Mouse (Mus musculus) midbrain, embryonic 16.5 days (tissue): Measurements from ENCODE around the gene Tst. TPM values are rescaled to one million over a fixed set of nuclear protein-coding genes. Genes with fewer than 3 reads are reported as not detected.
A peak's percentile ranks its signal among the peaks of the same experiment; 100 is the strongest.

ENCODE experiments used
- ATAC-seq: fragments of 200-750 bp; cut with Nextera tagmentation; 2 replicates; pipeline ENCODE4 v1.8.0; 2017; ENCODE audit warnings: moderate TSS enrichment
- H3K27ac ChIP-seq: fragments of 300-500 bp; sonication (generic); 2 replicates; pipeline ENCODE4 v1.5.1; 2014; ENCODE audit warnings: mild to moderate bottlenecking, low read length, mixed read lengths
- H3K27me3 ChIP-seq: fragments of 300-500 bp; sonication (generic); 2 replicates; pipeline ENCODE4 v1.6.1; 2014; ENCODE audit warnings: low read depth, low read length, mixed read lengths; ENCODE audit not compliant: control insufficient read depth, insufficient read depth
- H3K36me3 ChIP-seq: fragments of 300-500 bp; sonication (generic); 2 replicates; pipeline ENCODE4 v1.6.1; 2014; ENCODE audit warnings: mild to moderate bottlenecking, low read length, moderate library complexity, mixed read lengths; ENCODE audit not compliant: control insufficient read depth, insufficient read depth
- H3K4me1 ChIP-seq: fragments of 300-500 bp; sonication (generic); 2 replicates; pipeline ENCODE4 v1.6.1; 2014; ENCODE audit warnings: mild to moderate bottlenecking, low read length, mixed read lengths; ENCODE audit not compliant: control insufficient read depth, insufficient read depth
- H3K4me2 ChIP-seq: fragments of 300-500 bp; sonication (generic); 2 replicates; pipeline ENCODE4 v1.6.1; 2014; ENCODE audit warnings: mild to moderate bottlenecking, low read length, mixed read lengths
- H3K4me3 ChIP-seq: fragments of 300-500 bp; sonication (generic); 2 replicates; pipeline ENCODE4 v1.5.1; 2014; ENCODE audit warnings: low read depth, mild to moderate bottlenecking, low read length, moderate library complexity, mixed read lengths
- H3K9ac ChIP-seq: fragments of 300-500 bp; sonication (generic); 2 replicates; pipeline ENCODE4 v1.6.1; 2014; ENCODE audit warnings: low read depth, low read length, mixed read lengths
- H3K9me3 ChIP-seq: fragments of 300-500 bp; sonication (generic); replicated peaks from 2 replicates; pipeline ENCODE4 v1.6.1; 2014; ENCODE audit warnings: mild to moderate bottlenecking, low read length, mixed read lengths; ENCODE audit not compliant: control insufficient read depth, poor library complexity, severe bottlenecking
- WGBS: fragments of 180-500 bp; shearing (Covaris S2); extraction: QIAGEN DNeasy Blood & Tissue Kit; methylation state at CpG from one replicate; pipeline ENCODE4 v1.1.7; 2014; 5-methylcytosine and 5-hydroxymethylcytosine counted together
- polyA plus RNA-seq: library from polyadenylated mRNA; unstranded; fragments of >200 nt; fragmentation: Nextera tagmentation; extraction: Ambion mirVana; gene quantifications from 2 replicates; pipeline ENCODE4 v1.2.1, GENCODE M21; 2015

Tst gene
- polyA plus RNA-seq, 1 experiment from 2014 or later, result 22.8 TPM

DNA sequence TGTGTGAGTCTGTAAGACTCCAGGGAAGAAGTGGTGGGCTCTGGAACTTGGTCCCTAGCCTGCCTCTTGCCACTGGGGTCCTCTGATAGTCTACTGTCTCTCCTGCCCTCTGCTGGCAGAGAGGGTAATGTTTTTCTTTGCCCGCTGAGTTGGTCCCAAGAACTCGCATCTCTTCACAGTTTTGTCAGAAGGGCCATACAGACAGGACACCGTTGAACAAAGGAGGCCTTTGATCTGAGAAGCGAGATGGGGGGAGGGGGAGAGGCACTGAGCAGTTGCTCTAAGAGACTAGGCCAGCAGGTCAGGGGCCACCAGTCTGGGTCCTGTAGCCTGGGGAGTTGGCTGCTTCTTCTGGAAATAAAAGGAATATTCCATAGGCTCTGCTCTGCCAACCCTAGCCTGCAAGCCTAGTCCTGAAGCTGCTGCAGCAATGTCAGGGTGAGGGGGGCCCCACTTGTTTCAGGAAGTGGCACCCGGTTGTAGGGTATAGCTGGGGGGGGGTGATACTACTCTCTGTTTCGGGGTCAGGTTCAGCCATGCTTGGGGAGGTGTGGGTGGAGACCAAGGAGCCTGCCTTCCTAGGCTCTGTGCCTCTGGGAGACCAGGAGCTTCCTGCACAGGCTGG, 29.3 kb upstream of the Tst start:
- Histone ChIP-seq H3K9me3 (no peaks in the 10 kb centered on the region), H3K27me3 (no peaks in the 10 kb centered on the region), H3K4me2 (no peak overlapping the region), H3K4me3 (no peak overlapping the region), H3K36me3 (peaks cover 19% of the 10 kb centered on the region), H3K9ac (no peak overlapping the region), H3K27ac (no peak overlapping the region), H3K4me1 (peaks cover 16% of the 10 kb centered on the region)
- ATAC-seq, result no peak
- WGBS, result 29% methylated on average over 6 of the region's 6 CpGs

DNA sequence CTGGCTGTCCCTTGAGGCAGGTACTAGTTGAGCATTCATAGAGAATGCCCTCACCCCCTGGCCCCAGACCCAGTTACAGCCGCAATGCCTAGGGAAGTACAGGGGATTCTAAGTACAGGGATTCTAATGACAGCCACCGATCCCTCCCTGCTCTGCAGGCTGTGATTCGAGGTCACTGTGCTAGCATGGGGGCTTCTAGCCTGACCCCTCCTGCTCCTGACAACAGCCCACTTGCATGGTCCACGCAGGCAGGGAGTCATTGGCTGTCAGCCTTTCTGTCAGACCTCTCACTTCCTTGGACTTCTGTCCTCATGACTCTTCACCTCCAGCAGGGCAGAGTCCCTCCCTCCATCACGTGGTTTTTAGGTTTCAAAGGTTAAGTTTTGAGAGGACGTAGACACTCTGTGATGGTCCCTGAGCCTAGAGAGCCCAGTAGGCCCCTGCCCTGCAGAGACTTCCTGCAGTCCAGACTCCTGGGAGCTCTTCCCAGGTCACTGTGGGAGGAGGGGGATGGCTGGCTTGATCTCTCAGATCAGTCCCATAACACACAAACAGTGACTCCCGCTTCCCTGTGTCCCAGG, 25.9 kb upstream of the Tst start:
- H3K4me3 ChIP-seq, result no peak overlapping the region
- WGBS, result 88% methylated on average over 7 of the region's 7 CpGs

DNA sequence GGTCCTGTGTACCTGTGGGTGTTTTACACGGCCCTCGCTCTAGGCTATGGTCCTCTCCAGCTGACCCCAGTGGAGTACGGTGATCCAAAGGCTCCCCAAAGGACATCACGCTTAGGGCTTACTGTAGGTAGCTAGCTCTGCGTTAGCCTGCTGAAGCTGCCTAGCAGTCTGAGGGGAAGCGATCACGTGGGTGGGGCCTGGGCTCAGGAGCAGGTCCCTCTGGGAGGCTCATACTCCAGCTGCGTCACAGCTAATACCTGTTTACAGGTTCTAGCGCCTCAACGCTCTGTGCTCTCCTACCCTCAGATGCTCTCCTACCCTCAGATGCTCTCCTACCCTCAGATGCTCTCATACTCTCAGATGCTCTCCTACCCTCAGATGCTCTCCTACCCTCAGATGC, 25.2 kb upstream of the Tst start:
- no peak for ATAC-seq
- H3K36me3 ChIP-seq, result peaks cover 14% of the 10 kb centered on the region
- 89% methylated on average over 10 of the region's 10 CpGs for WGBS
- H3K27me3 ChIP-seq, result no peaks in the 10 kb centered on the region
- H3K27ac ChIP-seq, result no peak overlapping the region
- H3K4me3 ChIP-seq, result no peak overlapping the region
- peaks cover 15% of the 10 kb centered on the region for H3K4me1 ChIP-seq
- H3K4me2 ChIP-seq, result no peak overlapping the region; the same call in 1 of the 2 replicates
- H3K9ac ChIP-seq, result no peak overlapping the region
- H3K9me3 ChIP-seq, result no peaks in the 10 kb centered on the region

More for the DNA sequence above, 25.9 kb upstream of the Tst start:
- Histone ChIP-seq H3K9ac (no peak overlapping the region), H3K36me3 (peaks cover 19% of the 10 kb centered on the region), H3K27ac (no peak overlapping the region), H3K27me3 (no peaks in the 10 kb centered on the region), H3K9me3 (no peaks in the 10 kb centered on the region), H3K4me2 (no peak overlapping the region), H3K4me1 (peaks cover 21% of the 10 kb centered on the region)
- ATAC-seq, result no peak

DNA sequence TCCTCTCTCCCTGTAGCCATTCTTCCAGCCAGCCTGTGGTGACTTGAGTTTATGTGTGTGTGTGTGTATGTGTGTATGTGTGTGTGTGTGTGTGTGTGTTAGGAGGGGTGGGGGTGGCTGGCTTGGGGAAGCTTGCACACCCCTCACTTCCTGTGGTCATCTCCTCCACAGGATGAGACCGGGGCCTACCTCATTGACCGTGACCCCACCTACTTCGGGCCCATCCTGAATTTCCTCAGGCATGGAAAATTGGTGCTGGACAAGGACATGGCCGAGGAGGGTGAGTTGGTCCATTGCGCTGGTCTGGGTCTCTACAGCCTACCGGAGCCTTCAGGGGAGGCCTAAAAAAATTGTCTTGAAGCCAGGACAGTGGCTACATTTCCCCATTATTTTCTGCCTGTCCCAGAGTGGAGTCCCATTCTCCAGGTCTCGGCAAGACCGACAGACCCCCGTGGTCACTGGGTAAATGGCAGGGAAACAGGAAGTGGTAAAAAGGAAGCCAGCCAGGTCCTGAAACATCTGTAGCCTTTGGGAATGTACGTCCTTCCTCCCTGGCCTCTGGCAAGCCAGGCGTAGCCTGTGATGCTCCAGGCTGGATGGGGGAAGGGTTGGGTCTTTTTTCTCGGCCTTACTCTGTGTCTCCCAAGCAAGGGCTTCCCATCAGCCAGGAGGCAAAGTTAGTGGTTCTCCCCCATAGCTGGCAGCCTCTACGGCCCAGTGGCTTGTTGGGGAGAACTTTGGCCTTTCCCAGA, 24.3 kb upstream of the Tst start:
- H3K36me3 ChIP-seq, result peaks cover 9% of the 10 kb centered on the region
- WGBS, result 87% methylated on average over 13 of the region's 13 CpGs
- H3K4me1 ChIP-seq, result peaks cover 15% of the 10 kb centered on the region
- no peak for ATAC-seq
- no peaks in the 10 kb centered on the region for H3K27me3 ChIP-seq
- H3K4me2 ChIP-seq, result peak overlapping the region; percentile 96
- peak overlapping the region; percentile 90; the same call in 1 of the 2 replicates for H3K4me3 ChIP-seq
- no peaks in the 10 kb centered on the region for H3K9me3 ChIP-seq
- H3K27ac ChIP-seq, result peak overlapping the region; percentile 32; the same call in 1 of the 2 replicates
- peak overlapping the region; percentile 95 for H3K9ac ChIP-seq

DNA sequence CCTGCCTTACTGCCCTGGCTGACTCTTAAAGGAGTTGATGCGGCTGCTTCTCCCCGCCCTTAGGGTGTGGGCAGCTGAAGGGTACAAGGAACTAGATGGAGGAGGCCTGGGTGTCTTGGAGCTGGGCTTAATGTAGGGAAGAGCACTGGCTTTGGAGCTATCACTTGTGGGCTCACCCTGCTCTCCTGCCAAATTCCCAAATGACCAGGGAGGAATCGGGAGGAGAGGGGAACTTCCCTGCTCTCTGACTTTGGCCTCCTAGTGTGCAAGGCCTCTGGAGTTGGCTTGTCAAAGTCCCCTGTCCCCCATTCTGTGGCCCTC, 23.4 kb upstream of the Tst start:
- peak overlapping the region; percentile 96 for H3K4me2 ChIP-seq
- no peak for ATAC-seq
- H3K27ac ChIP-seq, result peak overlapping the region; percentile 76
- peak overlapping the region; percentile 90 for H3K4me3 ChIP-seq
- no peaks in the 10 kb centered on the region for H3K9me3 ChIP-seq
- H3K9ac ChIP-seq, result peak overlapping the region; percentile 95
- H3K36me3 ChIP-seq, result peaks cover 9% of the 10 kb centered on the region
- WGBS, result 0% methylated on average over 3 of the region's 3 CpGs
- H3K27me3 ChIP-seq, result no peaks in the 10 kb centered on the region
- H3K4me1 ChIP-seq, result peaks cover 15% of the 10 kb centered on the region

DNA sequence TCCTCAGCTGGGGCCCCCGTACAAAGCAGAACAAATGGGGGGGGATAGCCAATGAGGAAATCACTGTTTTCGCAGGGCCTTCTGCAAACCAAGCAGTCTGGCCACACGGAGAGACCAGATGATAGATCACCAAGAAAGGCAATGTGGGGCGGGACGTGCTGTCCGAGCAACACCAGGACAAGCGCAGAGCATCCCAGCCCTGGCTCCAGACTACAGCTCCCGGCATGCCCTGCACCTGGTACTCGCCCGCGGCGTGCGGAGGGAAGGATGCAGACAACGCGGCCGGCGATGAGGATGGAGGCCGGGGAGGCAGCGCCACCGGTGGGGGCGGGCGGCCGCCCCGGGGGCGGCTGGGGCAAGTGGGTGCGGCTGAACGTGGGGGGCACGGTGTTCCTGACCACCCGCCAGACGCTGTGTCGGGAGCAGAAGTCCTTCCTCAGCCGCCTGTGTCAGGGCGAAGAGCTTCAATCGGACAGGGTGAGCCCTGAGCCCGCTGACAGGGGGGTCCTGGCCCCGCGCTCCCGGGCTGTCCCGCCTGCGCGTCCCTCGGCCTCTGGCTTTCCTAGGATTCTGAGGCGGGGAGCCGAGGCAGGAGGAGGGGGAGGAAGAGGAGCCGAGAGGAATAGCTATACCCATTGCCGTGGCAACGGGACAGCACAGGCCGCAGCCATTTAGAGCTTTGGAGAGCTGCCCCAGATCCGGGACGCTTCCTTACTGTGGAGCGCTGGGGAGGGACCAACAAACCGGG, 22.9 kb upstream of the Tst start, which contains the start of gene Kctd17:
Gene Kctd17, plus strand, starts transcription at position 174 of the 748 bp plus-strand sequence.
- WGBS, result 2% methylated on average over 45 of the region's 52 CpGs
- H3K27ac ChIP-seq, result peak within 1 kb of the TSS; percentile 76
- H3K4me1 ChIP-seq, result peaks cover 15% of the 10 kb centered on the region
- peak; percentile 93 for ATAC-seq
- no peaks in the 10 kb centered on the region for H3K27me3 ChIP-seq
- H3K4me2 ChIP-seq, result peak within 1 kb of the TSS; percentile 96
- H3K4me3 ChIP-seq, result peak within 1 kb of the TSS; percentile 90
- peaks cover 7% of the 10 kb centered on the region; the same call in 1 of the 2 replicates for H3K36me3 ChIP-seq
- H3K9ac ChIP-seq, result peak within 1 kb of the TSS; percentile 95
- H3K9me3 ChIP-seq, result no peaks in the 10 kb centered on the region

DNA sequence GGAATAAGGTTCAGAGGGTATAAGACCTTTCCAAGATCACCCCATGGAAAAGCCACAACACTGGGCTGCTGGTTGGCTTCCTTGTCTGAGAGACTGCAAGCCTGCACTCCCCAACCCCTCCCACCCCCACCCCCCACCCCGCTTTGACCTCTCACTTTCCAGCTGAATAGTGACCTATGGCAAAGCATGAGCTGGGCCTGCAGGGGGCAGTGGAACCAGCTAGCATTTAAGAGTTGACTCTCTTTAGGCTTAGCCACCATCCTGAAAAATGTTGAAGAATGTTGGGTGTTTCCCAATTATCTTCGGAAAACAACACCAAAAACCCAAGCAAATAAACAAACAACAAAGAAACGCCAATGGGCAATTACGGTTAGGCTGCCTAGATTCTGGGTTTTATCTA, 19.5 kb upstream of the Tst start:
- no peak for ATAC-seq
- H3K4me3 ChIP-seq, result no peak overlapping the region
- H3K9ac ChIP-seq, result no peak overlapping the region
- H3K4me1 ChIP-seq, result peaks cover 17% of the 10 kb centered on the region
- no peaks in the 10 kb centered on the region for H3K9me3 ChIP-seq
- H3K27ac ChIP-seq, result no peak overlapping the region
- 63% methylated on average over 4 of the region's 4 CpGs for WGBS
- no peaks in the 10 kb centered on the region for H3K36me3 ChIP-seq
- H3K27me3 ChIP-seq, result no peaks in the 10 kb centered on the region; the same call in 1 of the 2 replicates
- H3K4me2 ChIP-seq, result no peak overlapping the region

DNA sequence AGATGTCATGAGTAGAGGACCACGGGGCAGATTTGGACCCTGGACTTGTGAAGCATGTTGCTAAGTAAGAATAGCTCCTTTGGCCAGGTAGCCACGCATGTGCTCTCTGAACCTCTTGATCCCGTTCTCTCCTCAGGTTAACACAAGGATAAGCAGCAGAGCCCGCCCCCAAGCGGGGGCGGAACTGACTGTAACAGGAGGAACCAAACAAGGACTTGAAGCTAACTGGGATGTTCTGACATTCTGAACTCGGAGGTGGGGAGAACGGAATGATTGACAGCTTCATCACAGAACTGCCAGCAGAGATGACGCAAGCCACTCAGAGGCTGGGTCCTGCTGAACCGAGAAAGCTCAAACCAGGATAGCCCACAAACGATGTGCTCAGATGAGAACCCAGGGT, 18.8 kb upstream of the Tst start:
- Histone ChIP-seq H3K9me3 (no peaks in the 10 kb centered on the region), H3K9ac (no peak overlapping the region), H3K27ac (no peak overlapping the region), H3K27me3 (no peaks in the 10 kb centered on the region; the same call in 1 of the 2 replicates), H3K4me1 (peaks cover 10% of the 10 kb centered on the region), H3K4me3 (no peak overlapping the region), H3K4me2 (no peak overlapping the region), H3K36me3 (no peaks in the 10 kb centered on the region)
- no peak for ATAC-seq
- 30% methylated on average over 11 of the region's 11 CpGs for WGBS
